Mouse (Mus musculus): ENCODE measurements around the gene Fryl. TPM values are rescaled to one million over a fixed set of nuclear protein-coding genes. Genes with fewer than 3 reads are reported as not detected.

The Fryl gene
- polyA plus RNA-seq, 1 experiment from 2014 or later = 40.0 TPM

DNA sequence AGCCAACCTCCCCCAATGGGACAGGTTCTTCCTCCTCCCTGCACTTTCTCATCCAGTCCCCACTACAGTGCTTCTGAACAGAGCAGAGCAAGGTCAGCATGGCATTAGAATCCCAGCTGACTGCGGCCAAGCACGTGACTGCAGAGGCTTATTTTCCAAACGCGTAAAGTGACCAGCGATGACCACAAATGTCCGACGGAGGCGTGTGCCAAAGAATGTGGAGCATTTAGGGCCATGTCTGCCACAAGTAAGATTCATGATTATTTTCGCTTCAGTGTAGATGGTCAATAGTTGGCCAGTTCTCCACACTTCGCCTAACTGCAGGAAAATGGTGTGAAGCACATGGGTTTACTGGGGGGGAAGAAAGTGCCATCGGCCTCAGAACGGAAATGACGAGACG is 137.6 kb downstream of the Fryl start:
- Histone ChIP-seq H3K4me2 (ENCODE audit: low read length) (no peak overlapping the region), H3K27me3 (ENCODE audit: control insufficient read depth, insufficient read depth, low read depth, low read length) (no peaks in the 10 kb centered on the region), H3K9me3 (replicated peaks; ENCODE audit: control insufficient read depth, low read length, poor library complexity, severe bottlenecking) (no peaks in the 10 kb centered on the region), H3K9ac (ENCODE audit: low read depth, low read length) (no peak overlapping the region), H3K27ac (ENCODE audit: low read length) (no peak overlapping the region), H3K4me3 (ENCODE audit: low read depth, low read length) (no peak overlapping the region), H3K4me1 (ENCODE audit: control insufficient read depth, insufficient read depth, low read length) (no peaks in the 10 kb centered on the region), H3K36me3 (ENCODE audit: control insufficient read depth, insufficient read depth, low read length) (peaks cover 12% of the 10 kb centered on the region; the same call in 1 of the 2 replicates)
- ATAC-seq = no peak
- 94% methylated on average over 14 of the region's 14 CpGs for WGBS

DNA sequence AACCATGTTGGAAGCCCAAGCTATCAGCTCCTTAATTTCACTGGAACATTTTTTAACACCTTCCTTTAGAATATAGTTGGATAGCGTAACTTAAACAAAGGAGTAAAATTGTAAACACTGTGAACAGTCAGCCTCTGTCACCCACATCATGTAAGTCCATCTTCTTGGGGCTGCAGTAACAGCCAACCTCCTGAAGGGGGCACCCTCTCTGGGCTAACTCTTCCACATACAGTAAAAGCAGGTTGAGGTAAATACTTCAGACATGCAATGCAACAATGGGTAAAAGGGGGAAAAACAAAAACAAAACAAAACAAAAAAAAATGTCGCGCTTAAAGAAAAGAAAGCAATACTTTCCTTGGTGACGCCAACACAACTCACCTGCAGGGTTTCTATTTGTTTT is 141.5 kb downstream of the Fryl start:
- H3K36me3 ChIP-seq (ENCODE audit: control insufficient read depth, insufficient read depth, low read length) = peaks cover 10% of the 10 kb centered on the region; the same call in 1 of the 2 replicates
- no peak overlapping the region for H3K9ac ChIP-seq (ENCODE audit: low read depth, low read length)
- 95% methylated on average over 4 of the region's 4 CpGs for WGBS
- no peak overlapping the region for H3K4me3 ChIP-seq (ENCODE audit: low read depth, low read length)
- ATAC-seq = no peak
- no peaks in the 10 kb centered on the region for H3K27me3 ChIP-seq (ENCODE audit: control insufficient read depth, insufficient read depth, low read depth, low read length)
- H3K9me3 ChIP-seq (replicated peaks; ENCODE audit: control insufficient read depth, low read length, poor library complexity, severe bottlenecking) = no peaks in the 10 kb centered on the region
- H3K27ac ChIP-seq (ENCODE audit: low read length) = no peak overlapping the region
- no peak overlapping the region for H3K4me2 ChIP-seq (ENCODE audit: low read length)
- no peaks in the 10 kb centered on the region for H3K4me1 ChIP-seq (ENCODE audit: control insufficient read depth, insufficient read depth, low read length)

DNA sequence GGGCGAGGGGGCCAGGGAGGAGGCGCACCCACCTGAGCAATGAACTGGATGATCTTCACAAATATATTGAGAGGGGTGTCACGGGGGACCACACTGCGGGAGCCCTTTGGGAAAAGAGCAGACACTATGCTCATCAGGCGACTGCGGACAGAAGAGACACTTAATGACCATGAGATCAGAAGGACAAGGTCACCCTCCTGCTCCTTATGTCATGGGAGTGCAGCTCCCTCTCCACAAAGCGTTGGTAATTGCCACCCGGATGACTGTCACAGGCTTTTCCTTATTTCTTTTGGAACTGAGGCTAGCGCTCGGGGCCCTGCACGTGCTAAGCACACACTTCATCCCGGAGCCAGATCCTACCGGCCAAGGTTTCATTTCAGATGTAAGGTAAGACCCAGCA is 144.1 kb downstream of the Fryl start:
- Histone ChIP-seq H3K9me3 (replicated peaks; ENCODE audit: control insufficient read depth, low read length, poor library complexity, severe bottlenecking) (no peaks in the 10 kb centered on the region), H3K4me3 (ENCODE audit: low read depth, low read length) (no peak overlapping the region), H3K27ac (ENCODE audit: low read length) (no peak overlapping the region), H3K9ac (ENCODE audit: low read depth, low read length) (no peak overlapping the region), H3K4me2 (ENCODE audit: low read length) (no peak overlapping the region), H3K4me1 (ENCODE audit: control insufficient read depth, insufficient read depth, low read length) (no peaks in the 10 kb centered on the region), H3K27me3 (ENCODE audit: control insufficient read depth, insufficient read depth, low read depth, low read length) (no peaks in the 10 kb centered on the region), H3K36me3 (ENCODE audit: control insufficient read depth, insufficient read depth, low read length) (peaks cover 11% of the 10 kb centered on the region; the same call in 1 of the 2 replicates)
- ATAC-seq = no peak
- 81% methylated on average over 13 of the region's 13 CpGs for WGBS

DNA sequence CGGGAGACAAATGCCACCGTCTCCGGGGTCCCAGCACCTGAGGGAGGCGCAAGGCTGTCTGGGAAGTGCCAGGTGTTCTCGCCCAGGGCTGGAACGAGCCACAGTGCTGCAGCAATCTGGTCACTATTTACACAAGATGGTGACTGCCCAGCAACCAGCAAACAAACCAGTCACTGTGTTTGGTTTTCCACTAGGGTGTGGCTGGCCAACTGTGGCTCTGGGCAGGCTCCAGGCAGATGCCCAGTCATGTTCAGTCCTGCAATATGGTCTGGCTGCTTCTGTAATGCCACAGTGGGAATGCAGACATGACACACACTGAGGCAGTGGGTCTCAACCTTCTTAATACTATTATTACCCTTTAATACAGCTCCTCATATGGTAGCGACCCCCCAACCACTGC is 152.8 kb downstream of the Fryl start:
- H3K4me1 ChIP-seq (ENCODE audit: control insufficient read depth, insufficient read depth, low read length) = no peaks in the 10 kb centered on the region
- no peak overlapping the region for H3K4me3 ChIP-seq (ENCODE audit: low read depth, low read length)
- 87% methylated on average over 7 of the region's 7 CpGs for WGBS
- no peak overlapping the region for H3K4me2 ChIP-seq (ENCODE audit: low read length)
- H3K9me3 ChIP-seq (replicated peaks; ENCODE audit: control insufficient read depth, low read length, poor library complexity, severe bottlenecking) = no peaks in the 10 kb centered on the region
- ATAC-seq = no peak
- H3K27ac ChIP-seq (ENCODE audit: low read length) = no peak overlapping the region
- peaks cover 28% of the 10 kb centered on the region for H3K36me3 ChIP-seq (ENCODE audit: control insufficient read depth, insufficient read depth, low read length)
- no peak overlapping the region for H3K9ac ChIP-seq (ENCODE audit: low read depth, low read length)
- H3K27me3 ChIP-seq (ENCODE audit: control insufficient read depth, insufficient read depth, low read depth, low read length) = no peaks in the 10 kb centered on the region

DNA sequence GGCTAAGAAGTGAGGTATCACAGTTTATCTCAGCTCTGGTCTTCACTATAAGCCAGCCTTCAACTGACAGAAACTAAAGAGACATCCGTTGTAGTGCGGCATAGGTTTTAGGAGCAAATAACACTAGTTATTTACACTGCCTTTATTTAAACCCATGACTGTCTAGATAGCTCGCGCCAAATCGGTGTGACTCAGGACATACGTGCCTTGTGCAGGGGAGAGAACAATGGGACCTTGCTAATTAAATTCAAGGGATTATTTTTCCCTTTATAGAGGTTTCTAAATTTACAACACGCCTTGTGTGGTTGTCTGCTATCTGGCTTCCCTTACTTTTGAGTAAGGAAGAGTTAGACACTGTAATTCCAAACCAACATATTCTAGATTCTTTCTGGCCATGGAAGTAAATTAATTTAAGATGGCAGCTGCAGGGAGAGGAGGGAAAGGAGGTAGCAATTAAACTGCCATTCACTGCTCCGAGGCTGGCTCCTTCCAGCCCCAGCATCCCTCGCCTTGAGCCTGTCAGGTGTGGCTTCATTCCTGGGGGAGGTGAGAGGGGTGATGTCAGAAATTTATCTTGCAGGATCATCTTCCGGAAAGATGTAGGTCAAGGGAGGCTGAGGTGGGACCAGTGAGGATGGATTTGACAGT is 154.0 kb downstream of the Fryl start:
- ATAC-seq = no peak
- Histone ChIP-seq H3K9me3 (replicated peaks; ENCODE audit: control insufficient read depth, low read length, poor library complexity, severe bottlenecking) (no peaks in the 10 kb centered on the region), H3K4me3 (ENCODE audit: low read depth, low read length) (no peak overlapping the region), H3K4me1 (ENCODE audit: control insufficient read depth, insufficient read depth, low read length) (no peaks in the 10 kb centered on the region), H3K36me3 (ENCODE audit: control insufficient read depth, insufficient read depth, low read length) (peaks cover 27% of the 10 kb centered on the region), H3K27me3 (ENCODE audit: control insufficient read depth, insufficient read depth, low read depth, low read length) (no peaks in the 10 kb centered on the region), H3K4me2 (ENCODE audit: low read length) (no peak overlapping the region), H3K27ac (ENCODE audit: low read length) (no peak overlapping the region), H3K9ac (ENCODE audit: low read depth, low read length) (no peak overlapping the region)
- WGBS = 68% methylated on average over 10 of the region's 10 CpGs

DNA sequence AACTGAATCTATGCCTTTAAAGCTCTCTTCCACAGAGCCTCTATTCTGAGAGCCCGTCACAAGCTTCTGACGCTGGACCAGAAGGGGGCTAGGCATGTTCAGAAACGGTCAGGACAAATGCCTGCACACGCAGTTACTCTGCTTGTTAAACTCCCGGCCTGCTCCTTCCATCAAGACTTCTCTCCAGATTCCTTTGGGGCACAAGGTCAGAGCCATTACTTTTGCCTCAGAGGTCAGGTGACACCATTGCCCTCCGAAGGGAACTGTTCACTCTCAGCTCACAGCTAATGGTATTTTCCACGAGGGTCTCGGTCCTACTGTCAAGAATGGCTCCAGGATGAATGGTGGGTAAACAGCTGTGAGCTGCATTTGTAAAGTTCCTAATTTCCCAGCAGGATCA is 164.2 kb downstream of the Fryl start:
- H3K9ac ChIP-seq (ENCODE audit: low read depth, low read length) = no peak overlapping the region
- H3K36me3 ChIP-seq (ENCODE audit: control insufficient read depth, insufficient read depth, low read length) = peaks cover 34% of the 10 kb centered on the region
- no peak overlapping the region for H3K4me3 ChIP-seq (ENCODE audit: low read depth, low read length)
- H3K4me2 ChIP-seq (ENCODE audit: low read length) = no peak overlapping the region
- H3K27me3 ChIP-seq (ENCODE audit: control insufficient read depth, insufficient read depth, low read depth, low read length) = no peaks in the 10 kb centered on the region
- no peak overlapping the region for H3K27ac ChIP-seq (ENCODE audit: low read length)
- no peaks in the 10 kb centered on the region for H3K9me3 ChIP-seq (replicated peaks; ENCODE audit: control insufficient read depth, low read length, poor library complexity, severe bottlenecking)
- WGBS = 83% methylated on average over 8 of the region's 8 CpGs
- H3K4me1 ChIP-seq (ENCODE audit: control insufficient read depth, insufficient read depth, low read length) = no peaks in the 10 kb centered on the region
- no peak for ATAC-seq

DNA sequence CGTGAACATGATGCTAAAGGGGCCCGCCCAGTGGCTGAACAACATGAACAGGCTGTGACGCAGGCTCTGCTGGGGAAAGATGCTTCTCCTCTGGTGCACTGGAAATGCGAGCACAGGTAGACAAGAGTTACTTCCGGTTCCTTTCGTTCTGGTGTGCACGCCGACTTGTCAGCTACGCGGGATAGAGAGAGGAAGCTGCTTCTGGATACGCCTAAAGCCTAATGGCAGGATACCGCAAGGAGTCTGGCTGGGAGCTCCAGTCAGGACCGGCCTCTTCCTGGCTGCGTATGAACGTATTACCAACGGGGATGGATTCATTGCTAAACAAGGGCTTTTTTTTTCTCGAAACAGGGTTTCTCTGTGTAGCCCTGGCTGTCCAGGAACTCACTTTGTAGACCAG is 167.3 kb downstream of the Fryl start:
- Histone ChIP-seq H3K4me1 (ENCODE audit: control insufficient read depth, insufficient read depth, low read length) (no peaks in the 10 kb centered on the region), H3K36me3 (ENCODE audit: control insufficient read depth, insufficient read depth, low read length) (peaks cover 23% of the 10 kb centered on the region), H3K27ac (ENCODE audit: low read length) (no peak overlapping the region), H3K4me3 (ENCODE audit: low read depth, low read length) (no peak overlapping the region), H3K9me3 (replicated peaks; ENCODE audit: control insufficient read depth, low read length, poor library complexity, severe bottlenecking) (no peaks in the 10 kb centered on the region), H3K9ac (ENCODE audit: low read depth, low read length) (no peak overlapping the region), H3K4me2 (ENCODE audit: low read length) (no peak overlapping the region), H3K27me3 (ENCODE audit: control insufficient read depth, insufficient read depth, low read depth, low read length) (no peaks in the 10 kb centered on the region)
- no peak for ATAC-seq
- 95% methylated on average over 17 of the region's 17 CpGs for WGBS

DNA sequence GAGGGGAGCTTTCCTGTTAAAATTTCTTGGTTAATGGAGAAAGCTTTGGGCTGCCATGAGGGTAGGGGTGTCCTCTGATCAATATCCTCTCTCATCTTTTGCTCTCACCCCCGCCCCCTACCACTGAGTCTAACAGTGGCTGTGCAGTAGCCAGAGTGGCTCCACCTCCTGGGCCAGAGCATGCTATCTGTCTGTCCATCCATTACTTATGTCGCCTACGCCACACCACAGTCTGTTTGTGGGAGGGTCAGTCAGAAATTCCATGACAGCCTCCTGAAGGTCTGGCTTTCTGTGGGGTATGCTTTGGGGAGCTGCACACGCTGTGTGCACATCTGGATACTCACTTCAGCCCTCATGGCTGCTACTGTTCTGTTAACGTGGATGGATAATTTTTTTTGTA is 174.9 kb downstream of the Fryl start:
- Histone ChIP-seq H3K9me3 (replicated peaks; ENCODE audit: control insufficient read depth, low read length, poor library complexity, severe bottlenecking) (no peaks in the 10 kb centered on the region), H3K27ac (ENCODE audit: low read length) (no peak overlapping the region), H3K27me3 (ENCODE audit: control insufficient read depth, insufficient read depth, low read depth, low read length) (no peaks in the 10 kb centered on the region), H3K9ac (ENCODE audit: low read depth, low read length) (no peak overlapping the region), H3K4me2 (ENCODE audit: low read length) (no peak overlapping the region), H3K4me3 (ENCODE audit: low read depth, low read length) (no peak overlapping the region), H3K4me1 (ENCODE audit: control insufficient read depth, insufficient read depth, low read length) (no peaks in the 10 kb centered on the region), H3K36me3 (ENCODE audit: control insufficient read depth, insufficient read depth, low read length) (peaks cover 27% of the 10 kb centered on the region)
- no peak for ATAC-seq
- WGBS = 96% methylated on average over 5 of the region's 5 CpGs

DNA sequence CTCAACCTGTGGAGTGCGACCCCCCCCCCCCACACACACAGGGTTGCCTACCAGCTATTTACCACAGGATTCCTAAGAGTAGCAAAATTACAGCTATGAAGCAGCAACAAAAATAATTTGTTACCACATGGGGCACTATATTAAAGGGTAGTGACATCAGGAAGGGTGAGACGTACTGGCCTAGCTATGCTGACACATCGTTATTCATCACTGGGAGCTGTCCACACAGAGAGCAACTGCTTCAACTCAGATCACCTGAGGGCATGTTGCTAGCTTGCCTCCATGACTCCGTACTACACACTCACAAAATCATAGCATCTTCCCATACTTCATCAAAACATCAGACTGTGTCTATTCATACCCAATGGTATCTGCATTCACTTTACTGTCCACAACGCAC is 176.6 kb downstream of the Fryl start:
- ATAC-seq = no peak
- H3K36me3 ChIP-seq (ENCODE audit: control insufficient read depth, insufficient read depth, low read length) = peaks cover 26% of the 10 kb centered on the region
- H3K27ac ChIP-seq (ENCODE audit: low read length) = no peak overlapping the region
- H3K9ac ChIP-seq (ENCODE audit: low read depth, low read length) = no peak overlapping the region
- no peaks in the 10 kb centered on the region for H3K4me1 ChIP-seq (ENCODE audit: control insufficient read depth, insufficient read depth, low read length)
- no peak overlapping the region for H3K4me3 ChIP-seq (ENCODE audit: low read depth, low read length)
- no peaks in the 10 kb centered on the region for H3K27me3 ChIP-seq (ENCODE audit: control insufficient read depth, insufficient read depth, low read depth, low read length)
- no peak overlapping the region for H3K4me2 ChIP-seq (ENCODE audit: low read length)
- H3K9me3 ChIP-seq (replicated peaks; ENCODE audit: control insufficient read depth, low read length, poor library complexity, severe bottlenecking) = no peaks in the 10 kb centered on the region
- WGBS = 83% methylated on average over 5 of the region's 5 CpGs

Measured in midbrain, embryonic 16.5 days (tissue).